Mouse (Mus musculus) granulocyte monocyte progenitor cell, adult 5-6 weeks (primary cell): ENCODE measurements around the gene Abcb6. TPM values are rescaled to one million over a fixed set of nuclear protein-coding genes. Genes with fewer than 3 reads are reported as not detected.

Experiments used
- ATAC-seq: replicated peaks from 2 replicates; pipeline ENCODE4 v1.8.0; 2016; ENCODE audit warnings: mild to moderate bottlenecking, moderate TSS enrichment, inconsistent platforms; ENCODE audit not compliant: poor library complexity, severe bottlenecking
- total RNA-seq, 2 experiments: library from RNA; stranded (forward) in 1 of 2; stranded (reverse) in 1 of 2; fragments of 200-712, 200-1000 nt in 1 of 2; fragments of >200 nt in 1 of 2; fragmentation: Nextera tagmentation in 1 of 2; gene quantifications; 2 replicates each; pipeline ENCODE4 v1.2.3; 2014 to 2017

Abcb6 gene
- total RNA-seq, 2 experiments from 2014 or later: 7.5 to 8.9 TPM

DNA sequence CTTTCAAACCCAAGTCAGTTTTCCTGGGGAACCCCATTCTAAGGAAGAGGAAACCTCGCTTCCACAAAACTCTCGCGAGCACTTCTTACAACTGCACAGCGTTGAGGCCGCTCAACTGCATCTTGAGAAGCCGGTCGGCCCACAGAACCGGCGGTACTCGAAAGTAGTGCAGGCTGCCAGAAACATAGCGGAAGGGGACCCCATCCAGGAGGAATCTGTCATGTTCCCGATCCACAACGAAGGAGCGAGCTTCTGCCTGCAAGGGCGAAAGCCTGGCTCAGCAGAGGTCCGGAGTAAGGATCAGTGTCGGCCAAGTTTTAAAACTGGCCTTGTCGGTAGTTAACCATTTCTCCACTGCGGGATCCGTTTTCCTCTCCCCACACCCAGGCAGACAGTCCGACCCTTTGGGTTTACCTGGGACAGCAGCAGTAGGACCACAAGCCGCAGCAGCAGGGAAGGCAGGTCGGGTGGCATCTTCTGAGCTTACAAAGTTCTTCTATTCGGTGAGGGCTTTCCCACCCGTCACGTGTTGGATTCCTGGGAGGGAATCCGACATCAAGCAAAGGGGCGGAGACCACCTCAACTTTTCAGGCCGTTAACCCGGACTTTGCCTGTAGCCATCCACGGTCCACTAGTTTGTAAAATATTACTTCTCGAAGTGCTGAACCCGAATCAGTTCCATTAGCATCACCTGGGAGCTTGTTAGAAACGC, 28.9 kb upstream of the Abcb6 start:
- peak; percentile 18 for ATAC-seq

GRCm38 (mm10) chr1:75201236-75201635, 21.0 kb upstream of the Abcb6 start:
- ATAC-seq: no peak

- peak; percentile 62 for ATAC-seq
Observed at GRCm38 (mm10) chr1:75192452-75192851, 12.3 kb upstream of the Abcb6 start.

DNA sequence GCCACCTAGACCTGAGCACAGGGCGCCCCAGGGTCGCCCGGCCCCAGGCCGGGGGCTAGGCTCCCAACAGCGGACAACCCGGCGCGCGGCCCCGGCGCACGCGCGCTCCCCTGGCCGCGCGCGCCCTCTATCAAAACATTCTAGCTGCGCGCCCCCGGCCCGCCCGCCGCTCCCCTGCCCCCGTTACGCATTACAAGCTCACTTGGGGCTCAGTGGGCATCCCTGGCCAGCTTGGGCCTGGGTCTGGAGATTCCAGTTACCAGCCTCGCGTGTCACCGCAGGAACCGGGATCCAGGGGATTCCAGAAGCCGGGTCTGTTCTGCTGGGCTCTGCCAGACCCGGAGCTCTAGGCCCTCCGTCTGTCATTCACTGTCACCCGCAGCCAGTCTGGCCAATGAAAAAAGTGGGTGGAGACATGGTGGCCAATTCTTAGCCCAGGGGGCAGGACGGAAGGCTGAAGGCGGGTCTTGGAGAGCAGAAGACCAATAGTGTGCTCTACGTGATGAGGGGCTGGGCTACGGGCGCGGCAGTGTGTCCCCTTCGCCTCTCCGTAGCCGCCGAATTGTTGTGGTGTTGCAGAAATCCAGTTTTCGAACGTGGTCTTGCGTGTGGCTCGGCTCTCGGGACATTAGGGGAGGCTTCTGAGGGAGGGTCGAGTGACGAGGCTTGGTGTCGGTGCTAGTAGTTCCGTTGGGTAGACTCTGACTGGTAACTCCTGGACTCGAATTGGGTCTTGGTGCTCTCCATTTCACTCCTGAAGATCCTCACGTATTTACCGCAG, 11.6 kb upstream of the Abcb6 start, which contains the start of the genes Ankzf1 and Atg9a:
Ankzf1 (plus strand) TSS at position 530 of the 781 bp plus-strand sequence.
Atg9a (minus strand) TSS at position 575 of the 781 bp plus-strand sequence.
- peak; percentile 82 for ATAC-seq

- no peak for ATAC-seq
Observed at GRCm38 (mm10) chr1:75191258-75191621, 11.0 kb upstream of the Abcb6 start.

GRCm38 (mm10) chr1:75190577-75190976, 10.4 kb upstream of the Abcb6 start:
- no peak for ATAC-seq

DNA sequence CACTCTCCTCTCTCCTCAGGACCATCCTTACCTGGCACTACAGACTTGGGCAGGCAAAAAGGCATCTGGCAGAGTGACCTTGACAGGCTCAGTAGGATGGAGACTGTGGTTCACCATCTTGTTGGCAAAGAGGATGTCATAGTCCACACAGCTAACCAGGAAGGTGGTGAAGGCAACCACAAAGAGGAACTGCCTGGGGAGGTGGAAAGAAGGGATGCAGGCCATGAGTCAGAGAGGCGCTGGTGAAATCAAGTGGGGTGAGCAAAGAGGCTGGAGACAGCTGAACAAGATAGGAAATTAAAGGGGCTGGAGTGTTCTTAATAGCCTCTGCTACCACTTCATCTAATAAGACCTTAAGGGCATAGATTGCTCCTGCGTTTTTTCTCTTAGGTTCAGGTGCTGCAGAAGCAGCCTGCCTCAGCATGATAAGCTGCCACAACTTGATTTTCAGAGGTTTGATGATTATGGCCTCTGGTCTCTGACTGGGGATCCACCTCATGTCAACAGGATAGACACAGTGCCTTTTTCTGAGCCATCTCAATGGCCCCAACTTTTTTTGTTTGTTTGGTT, 7.8 kb upstream of the Abcb6 start:
- ATAC-seq: peak; percentile 74

DNA sequence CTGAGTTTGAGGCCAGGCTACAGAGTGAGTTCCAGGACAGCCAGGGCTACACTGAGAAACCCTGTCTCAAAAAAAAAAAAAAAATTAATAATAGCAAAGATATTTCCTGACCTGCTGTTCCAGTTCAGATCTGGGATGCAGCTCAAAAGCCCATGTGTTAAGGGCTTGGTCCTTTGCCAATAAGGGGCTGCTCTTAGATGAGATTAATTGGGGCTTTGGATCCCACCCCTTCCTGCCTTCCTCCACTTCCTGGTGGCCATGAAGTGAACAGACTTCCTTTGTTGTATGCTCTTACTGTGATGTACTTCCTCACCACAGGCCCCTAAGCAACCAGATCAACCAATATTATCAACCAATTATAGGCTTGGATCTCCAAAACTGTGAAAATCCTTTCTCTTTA, 6.9 kb upstream of the Abcb6 start:
- no peak for ATAC-seq

DNA sequence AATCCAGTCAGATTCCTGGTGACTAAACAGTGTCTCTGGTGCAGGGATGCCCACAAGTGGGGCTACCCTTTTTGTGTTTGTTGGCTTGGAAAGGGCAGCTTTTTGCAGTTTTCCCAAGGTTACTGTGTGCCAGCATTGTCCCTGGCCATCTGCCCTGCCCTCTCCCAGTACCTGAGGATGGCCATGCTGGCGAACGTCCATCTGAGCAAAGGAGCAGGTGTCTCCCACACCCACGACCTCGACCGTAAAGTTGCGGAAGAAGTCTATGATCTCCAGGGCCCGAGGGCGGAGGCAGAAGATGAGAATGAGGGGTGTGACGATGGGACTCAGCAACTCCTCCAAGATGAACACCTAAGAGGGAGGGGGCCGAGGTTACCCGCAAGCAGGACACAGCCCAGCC, 5.3 kb upstream of the Abcb6 start:
- ATAC-seq: no peak

GRCm38 (mm10) chr1:75182160-75182559, 2.0 kb upstream of the Abcb6 start:
- ATAC-seq: no peak

GRCm38 (mm10) chr1:75181377-75181870, 1.2 kb upstream of the Abcb6 start:
- no peak for ATAC-seq

- no peak for ATAC-seq
Observed at GRCm38 (mm10) chr1:75180741-75181140, 549 bp upstream of the Abcb6 start.

GRCm38 (mm10) chr1:75179334-75180104, 673 bp downstream of the Abcb6 start:
- ATAC-seq: peak; percentile 67

DNA sequence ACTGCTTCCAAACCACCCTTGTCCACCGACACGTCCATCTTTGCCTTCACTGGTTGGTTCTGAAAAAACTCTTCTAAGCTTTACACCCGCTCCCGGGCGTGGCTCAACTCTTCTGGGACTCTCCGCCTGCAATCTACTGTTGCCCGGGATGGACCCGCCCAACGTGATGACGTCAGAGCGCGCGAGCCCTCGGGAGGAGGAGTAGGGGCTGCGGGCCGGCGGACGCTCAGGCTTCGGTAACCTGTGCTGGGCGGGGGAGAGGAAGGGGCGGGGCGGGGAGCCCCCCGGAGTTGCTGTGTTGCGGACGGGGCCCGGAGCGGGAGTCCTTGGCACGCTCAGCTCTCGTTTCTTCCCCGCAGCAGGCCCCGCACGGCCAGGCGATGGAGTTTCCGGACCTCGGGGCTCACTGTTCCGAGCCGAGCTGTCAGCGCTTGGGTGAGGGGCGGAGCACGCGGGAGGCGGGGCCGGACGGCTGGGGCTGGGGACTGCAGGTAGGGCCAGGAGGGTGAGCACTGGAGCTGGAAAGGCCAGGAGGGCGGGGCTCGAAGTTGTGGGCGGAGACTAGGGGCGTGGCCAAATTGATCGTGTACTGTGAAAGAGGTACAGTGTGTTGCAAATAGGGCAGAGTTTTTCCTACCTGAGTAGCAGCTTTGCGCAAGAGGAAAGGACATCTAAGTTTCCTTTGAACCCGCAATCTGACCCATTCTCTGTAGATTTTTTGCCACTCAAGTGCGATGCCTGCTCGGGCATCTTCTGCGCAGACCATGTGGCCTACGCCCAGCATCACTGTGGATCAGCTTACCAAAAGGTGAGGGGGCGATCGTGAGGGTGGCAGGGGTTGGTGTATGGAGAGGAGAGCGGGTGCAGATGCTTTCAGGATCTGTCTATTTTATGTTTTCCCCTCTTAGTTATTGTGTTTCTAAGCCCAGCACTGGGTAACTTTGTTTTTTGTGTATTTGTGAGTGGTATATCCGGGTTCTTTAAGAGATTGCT, 11.4 kb downstream of the Abcb6 start, which contains the start of gene Zfand2b:
Zfand2b (plus strand) TSS at position 175 of the 993 bp plus-strand sequence.
- peak; percentile 89 for ATAC-seq

GRCm38 (mm10) chr1:75168093-75168471, 12.1 kb downstream of the Abcb6 start:
- no peak for ATAC-seq

GRCm38 (mm10) chr1:75160256-75160617, 20.0 kb downstream of the Abcb6 start:
- no peak for ATAC-seq

- ATAC-seq: no peak
Observed at GRCm38 (mm10) chr1:75159540-75160255, 20.5 kb downstream of the Abcb6 start.

- ATAC-seq: no peak
Observed at GRCm38 (mm10) chr1:75158990-75159389, 21.2 kb downstream of the Abcb6 start.

- ATAC-seq: no peak
Observed at GRCm38 (mm10) chr1:75155837-75156236, 24.4 kb downstream of the Abcb6 start.
